Mouse (Mus musculus): ENCODE measurements around the gene Lrp1. TPM values are rescaled to one million over a fixed set of nuclear protein-coding genes. Genes with fewer than 3 reads are reported as not detected.

Gene Lrp1
- total RNA-seq, 2 experiments from 2014 or later: 277 to 285 TPM

DNA sequence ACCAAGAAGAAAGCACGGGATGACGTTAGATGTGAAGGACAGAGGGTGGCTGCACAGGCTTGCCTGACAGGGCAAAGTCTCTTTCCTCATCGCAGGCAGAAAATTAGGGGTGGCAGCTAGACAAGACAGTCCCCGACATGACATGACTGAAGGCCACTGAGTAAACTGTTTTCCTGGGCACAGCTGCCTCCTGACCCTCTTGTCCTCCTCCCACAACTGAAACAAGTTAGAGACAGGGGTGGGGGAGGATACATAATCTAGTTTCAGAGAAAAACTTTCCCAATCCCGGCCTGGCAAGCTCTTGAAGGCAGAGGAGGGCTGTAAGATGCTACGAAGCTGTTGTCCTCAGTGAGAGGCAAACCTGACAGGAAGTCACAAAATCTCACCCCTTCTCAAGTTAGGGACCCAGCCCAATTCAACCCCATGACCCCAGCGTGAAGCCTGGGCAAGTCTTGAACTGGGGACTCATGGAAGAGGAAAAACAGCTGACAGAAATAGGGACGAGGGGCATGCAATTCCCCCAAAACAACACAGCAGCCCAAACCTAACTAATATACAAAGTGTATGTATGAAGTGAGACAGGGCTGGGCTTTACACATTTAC is 1.7 kb downstream of the Lrp1 start:
- DNase-seq (ENCODE audit: low spot score in 2 of 2): no peak
- intact Hi-C loops (cut with DNase I): no loop called here

DNA sequence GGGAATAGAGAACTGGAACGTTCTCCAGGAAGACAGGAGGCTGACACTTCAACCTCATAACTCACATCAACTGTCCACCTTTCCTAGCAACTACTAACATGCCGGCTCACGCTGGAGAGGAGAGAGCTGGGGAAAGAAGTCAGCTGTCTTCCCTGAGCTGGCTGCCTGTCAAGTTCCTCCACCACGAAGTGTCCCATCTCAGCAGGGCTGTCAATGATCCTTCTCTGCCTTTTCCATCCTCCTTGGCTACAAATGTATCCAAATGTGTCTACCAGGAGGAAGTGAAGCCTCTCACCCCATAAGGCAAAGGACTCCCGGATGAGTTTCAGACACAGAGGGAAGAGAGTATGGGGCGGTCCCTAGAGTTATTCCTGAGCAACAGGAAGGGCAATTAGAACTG is 2.8 kb downstream of the Lrp1 start:
- intact Hi-C loops (cut with DNase I): no loop called here

DNA sequence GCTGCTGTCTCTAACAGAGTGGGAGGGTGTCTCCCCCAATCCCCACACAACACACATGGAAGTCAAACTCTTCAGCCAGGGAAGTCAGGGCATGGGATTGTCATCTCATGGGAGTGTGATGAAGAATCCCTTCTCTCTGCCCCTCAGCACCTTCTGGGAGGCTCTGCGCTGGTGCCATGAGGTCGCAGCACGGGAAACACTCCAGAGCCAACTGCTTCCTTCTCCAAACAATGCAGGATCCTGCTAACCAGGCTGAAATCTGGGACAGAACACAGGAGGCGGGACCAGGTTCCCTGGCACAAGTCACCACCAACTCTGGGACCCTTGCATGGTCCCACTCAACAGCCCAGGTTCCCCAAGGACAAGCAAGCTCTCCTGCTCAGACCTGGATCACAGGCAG is 3.7 kb downstream of the Lrp1 start:
- intact Hi-C loops (cut with DNase I): no loop called here
- no peak for DNase-seq (ENCODE audit: low spot score in 2 of 2)

More for the DNA sequence above, 2.8 kb downstream of the Lrp1 start:
- DNase-seq (ENCODE audit: low spot score in 2 of 2): no peak

DNA sequence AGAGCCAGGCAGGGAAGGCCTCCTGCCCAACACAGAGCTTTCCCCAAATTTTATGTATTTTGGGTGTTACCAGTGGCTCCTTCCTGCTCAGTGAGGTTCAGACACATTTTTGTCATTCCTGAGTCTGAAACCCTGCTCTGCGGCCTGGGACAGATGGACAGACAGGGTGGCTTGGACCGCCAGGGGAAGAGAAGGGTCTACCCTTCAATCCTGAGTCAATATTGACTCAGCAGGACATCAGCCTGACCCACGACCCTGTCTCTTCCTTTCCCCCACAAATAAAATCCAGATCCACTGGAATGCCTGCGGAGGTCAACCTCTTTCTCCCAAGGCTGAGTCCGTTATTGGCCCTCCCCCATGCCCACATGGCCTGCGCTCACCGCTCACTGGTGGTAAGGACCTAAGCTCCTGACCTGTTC is 4.7 kb downstream of the Lrp1 start:
- intact Hi-C loops (cut with DNase I): no loop called here
- no peak for DNase-seq (ENCODE audit: low spot score in 2 of 2)

DNA sequence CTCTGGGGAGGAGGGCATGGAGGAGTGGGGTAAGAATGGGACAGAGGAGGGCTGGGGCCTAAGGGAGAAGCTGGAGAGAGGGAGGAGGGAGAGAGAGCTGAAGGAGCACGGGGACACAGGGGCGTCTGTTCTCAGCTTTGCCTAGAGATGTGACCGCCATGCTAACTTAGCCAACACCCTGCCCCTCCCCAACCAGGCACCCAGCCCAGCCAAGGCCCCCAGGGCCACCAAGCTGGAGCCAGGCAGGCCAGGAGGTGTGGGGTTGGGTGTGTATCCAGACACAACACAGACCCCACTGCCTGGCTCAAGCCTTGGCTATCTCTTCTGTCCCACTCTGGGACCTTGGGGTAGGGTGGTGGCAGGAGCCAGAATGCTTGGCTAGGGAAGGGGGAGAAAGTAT is 5.4 kb downstream of the Lrp1 start:
- intact Hi-C loops (cut with DNase I): no loop called here
- peak in 1 of 2 experiments; percentile 57 for DNase-seq (ENCODE audit: low spot score in 2 of 2)

DNA sequence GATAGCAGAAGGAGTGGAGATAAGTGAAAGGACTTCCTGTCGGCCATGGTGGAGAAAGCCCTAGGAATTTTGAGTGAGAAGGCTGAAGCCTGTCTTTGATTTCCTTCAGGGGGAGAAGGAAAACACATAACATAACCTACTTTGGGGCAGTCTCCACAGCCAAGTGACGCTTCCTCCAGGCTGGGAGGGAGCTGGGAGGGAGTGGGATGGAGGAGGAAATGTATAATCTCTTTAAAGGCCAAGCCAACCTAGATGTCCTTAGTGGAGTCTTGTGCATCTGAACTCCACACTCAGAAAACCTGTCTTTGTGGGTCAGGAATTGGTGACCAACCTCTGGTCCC is 5.9 kb downstream of the Lrp1 start:
- DNase-seq (ENCODE audit: low spot score in 2 of 2): peak in 1 of 2 experiments; percentile 58
- intact Hi-C loops (cut with DNase I): no loop called here

DNA sequence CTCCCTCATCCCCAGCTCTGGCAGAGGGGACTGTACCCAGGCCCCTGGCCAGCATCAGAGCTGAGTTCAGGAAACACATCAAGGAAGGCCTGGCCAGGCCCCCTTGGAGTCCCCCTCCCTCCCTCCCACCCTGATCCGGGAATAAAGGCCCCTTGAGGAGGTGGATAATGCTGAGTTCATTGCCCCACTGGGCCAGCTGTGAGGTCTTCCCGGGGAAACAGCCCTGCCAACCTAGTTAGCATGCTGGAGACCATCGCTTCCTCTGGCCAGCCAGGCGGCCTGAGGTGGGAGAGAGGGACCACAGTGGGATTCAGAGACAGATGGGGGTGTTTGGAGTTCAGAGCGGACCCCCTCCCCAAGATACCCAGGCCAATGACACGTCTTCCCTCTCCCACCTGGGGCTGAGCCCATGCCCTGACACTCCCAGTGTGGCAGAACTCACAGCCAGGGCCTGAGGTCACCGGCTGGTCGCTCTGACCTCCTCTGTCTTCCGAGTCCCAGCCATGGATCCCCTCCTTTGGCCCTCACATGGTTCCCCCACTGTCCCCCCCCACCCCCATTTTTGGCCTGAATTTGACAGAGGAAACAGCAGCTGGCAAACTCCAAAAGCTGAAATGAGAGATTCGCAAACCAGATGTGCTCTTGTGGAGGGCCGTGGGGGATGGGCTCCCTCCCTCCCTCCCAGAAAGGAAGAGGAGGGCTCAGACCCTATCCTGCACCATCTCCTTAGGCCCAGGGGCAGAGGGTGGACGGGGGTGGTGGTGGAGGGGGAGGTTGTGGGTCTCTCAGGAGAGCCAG is 6.5 kb downstream of the Lrp1 start:
- intact Hi-C loops (cut with DNase I): no loop called here
- peak in 1 of 2 experiments; percentile 69 for DNase-seq (ENCODE audit: low spot score in 2 of 2)

DNA sequence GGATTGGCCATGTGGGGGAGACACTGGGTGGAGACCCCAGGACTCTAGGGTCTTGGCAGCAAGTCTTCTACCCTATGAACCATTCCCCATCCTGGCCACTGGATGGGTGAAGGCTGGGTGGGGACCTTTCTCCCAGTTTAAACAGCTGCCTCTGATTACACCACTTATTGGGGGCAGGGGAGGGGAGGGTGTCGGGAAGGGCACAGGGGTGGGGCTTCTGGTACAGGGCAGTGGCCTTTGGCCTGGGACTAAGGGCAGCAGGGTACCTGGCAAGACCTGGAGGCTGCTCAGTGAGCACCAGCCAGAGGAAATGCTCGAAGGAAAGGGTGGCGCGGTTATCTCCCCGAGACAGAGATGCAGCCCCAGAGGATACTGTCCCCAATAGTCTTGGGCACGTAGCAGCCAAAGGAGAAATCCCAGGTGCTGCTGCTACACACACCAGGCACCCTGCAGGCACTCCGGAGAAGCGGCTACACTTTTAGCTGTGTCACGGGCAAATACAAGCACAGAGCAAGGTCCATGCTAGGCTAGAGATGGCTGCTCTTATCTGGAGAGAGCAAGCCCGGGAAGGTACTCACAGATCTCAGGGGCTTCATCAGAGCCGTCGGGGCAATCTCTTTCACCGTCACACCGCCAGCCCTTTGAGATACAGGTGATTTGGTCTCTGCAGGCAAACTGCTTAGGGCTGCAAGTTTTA is 8.7 kb downstream of the Lrp1 start:
- no peak for DNase-seq (ENCODE audit: low spot score in 2 of 2)
- intact Hi-C loops (cut with DNase I): no loop called here

DNA sequence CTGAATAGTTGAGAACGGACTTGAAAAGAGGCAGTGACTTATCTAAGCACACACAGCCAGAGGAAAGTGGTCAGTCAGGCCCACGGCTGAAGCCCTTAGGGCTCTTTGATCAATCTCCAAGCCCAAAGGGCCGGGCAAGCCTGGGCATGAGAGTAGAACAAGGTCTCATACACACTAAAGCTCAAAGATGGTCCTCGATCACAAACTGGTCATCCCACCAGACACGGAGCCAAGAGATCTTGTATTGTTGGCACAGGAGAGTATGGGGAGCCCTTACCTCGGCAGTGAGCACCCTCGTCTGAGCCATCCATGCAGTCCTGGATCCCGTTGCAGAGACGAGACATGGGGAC is 10.9 kb downstream of the Lrp1 start:
- intact Hi-C loops (cut with DNase I): no loop called here
- no peak for DNase-seq (ENCODE audit: low spot score in 2 of 2)

DNA sequence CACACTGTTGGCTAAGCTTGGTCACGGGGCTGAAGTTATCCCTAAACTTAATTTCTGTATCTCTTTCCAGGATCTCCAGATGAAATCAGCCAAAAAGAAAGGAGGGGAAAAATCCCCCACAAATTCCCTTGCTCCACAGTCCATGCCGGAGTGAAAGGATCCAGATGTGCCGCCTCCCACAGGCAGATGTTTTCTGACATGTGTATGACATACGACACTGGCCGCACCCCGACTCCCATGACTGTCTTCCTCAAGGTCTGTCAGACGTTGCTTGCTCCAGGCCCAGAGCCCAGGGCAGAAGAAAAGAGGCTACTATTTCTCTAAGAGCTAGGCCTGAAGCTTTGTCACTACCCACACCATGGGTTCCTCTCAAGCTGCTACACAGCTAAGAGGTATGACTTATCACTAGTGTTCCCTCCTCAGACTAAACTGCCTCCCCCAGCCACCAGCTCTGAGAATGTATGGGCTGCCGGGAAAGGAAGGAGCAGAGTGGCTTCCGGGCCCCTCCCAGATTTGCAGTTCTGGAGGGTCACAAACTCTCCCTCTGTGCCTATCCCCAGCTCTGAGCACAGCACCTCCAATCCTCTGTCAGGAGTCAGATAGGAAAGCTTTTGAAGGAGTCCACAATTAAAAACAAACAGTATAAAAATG is 11.4 kb downstream of the Lrp1 start:
- intact Hi-C loops (cut with DNase I): no loop called here

DNA sequence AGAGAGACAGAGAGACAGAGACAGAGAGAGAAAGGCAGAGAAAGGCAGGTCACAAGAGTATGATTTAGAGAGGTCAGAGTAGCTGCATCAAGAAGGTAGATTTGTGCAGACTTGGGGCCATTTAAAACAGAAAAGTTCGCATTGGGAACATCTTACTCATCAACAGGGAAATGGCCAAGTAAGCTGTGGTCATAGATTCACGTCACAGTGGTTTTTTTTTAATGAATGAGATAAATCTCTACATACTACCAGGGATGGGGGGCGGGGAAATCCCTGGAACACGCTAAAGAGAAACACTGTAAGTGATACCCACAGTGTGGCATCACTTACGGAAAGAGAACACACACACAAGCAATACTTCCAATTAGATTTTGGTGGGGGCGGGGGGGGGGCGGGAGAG is 13.9 kb downstream of the Lrp1 start:
- no peak for DNase-seq (ENCODE audit: low spot score in 2 of 2)
- intact Hi-C loops (cut with DNase I): no loop called here

More for the DNA sequence above, 11.4 kb downstream of the Lrp1 start:
- DNase-seq (ENCODE audit: low spot score in 2 of 2): peak in 1 of 2 experiments; percentile 46

DNA sequence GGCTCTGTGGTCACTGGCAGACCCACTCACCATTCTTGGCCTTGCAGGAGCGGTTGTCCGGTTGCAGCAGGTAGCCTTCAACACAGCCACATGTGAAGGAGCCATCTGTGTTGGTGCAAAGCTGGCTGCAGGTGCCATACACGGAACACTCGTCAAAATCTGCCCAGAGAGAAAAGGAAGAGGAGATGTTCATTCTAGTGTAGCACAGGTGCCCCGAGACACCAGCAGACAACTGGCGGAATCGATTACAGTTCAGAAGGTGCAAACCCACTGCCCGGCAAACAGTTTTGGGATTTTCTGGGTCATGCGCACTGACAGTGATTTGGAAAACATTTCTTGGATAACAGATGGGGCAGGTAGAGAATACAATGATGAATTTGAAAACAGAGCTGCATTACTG is 15.2 kb downstream of the Lrp1 start:
- no peak for DNase-seq (ENCODE audit: low spot score in 2 of 2)
- intact Hi-C loops (cut with DNase I): no loop called here

DNA sequence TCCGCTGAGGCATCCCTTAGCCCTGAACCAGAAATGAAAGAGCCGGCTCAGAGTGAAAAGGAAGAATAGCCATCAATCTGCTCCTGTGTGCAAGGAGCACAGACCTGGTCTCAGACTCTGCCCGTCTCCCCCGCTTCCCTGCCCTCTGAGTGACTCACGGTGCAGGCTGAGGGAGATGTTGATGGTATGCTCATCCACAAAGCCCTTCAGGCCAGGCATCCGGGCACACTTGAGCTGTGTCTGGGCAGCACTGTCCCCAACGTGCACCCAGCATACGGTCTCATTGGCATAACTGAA is 15.7 kb downstream of the Lrp1 start:
- no peak for DNase-seq (ENCODE audit: low spot score in 2 of 2)
- intact Hi-C loops (cut with DNase I): no loop called here

DNA sequence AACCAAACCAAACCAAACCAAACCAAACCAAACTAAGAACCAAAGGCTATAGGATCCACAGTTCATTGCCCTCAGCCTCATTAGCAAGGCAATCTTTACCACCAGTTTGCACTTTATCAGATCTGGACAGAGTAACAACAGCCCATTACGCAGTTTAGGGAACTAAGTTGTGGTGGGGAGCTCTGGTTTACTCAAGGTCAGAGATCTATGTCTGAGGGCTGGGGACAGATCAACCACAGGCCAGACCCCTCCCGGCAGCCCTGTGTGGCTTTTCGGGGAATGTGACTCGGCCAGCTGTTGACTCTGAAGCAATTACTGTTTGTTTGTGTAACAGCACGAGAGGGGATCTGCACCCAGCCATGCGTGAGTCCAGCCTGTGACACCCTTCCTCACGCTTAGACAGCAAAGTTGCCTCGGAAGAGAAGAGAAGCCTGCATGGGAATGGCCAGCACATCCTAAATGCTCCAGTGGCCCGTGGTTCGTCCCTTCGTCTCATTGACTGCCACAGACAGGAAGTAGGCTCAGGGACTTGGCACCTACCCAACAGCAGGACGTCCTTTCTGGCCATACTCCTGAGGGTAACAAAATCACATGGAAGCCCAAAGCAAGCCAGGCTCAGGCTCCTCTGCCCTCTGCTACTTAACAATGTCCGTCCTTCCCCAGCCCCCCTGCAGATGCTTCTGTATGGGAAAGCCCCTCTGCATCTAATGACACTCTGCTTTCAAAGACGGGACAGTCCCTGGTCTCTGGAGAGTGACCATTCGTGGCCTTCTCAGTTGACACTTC is 16.3 kb downstream of the Lrp1 start:
- DNase-seq (ENCODE audit: low spot score in 2 of 2): no peak

DNA sequence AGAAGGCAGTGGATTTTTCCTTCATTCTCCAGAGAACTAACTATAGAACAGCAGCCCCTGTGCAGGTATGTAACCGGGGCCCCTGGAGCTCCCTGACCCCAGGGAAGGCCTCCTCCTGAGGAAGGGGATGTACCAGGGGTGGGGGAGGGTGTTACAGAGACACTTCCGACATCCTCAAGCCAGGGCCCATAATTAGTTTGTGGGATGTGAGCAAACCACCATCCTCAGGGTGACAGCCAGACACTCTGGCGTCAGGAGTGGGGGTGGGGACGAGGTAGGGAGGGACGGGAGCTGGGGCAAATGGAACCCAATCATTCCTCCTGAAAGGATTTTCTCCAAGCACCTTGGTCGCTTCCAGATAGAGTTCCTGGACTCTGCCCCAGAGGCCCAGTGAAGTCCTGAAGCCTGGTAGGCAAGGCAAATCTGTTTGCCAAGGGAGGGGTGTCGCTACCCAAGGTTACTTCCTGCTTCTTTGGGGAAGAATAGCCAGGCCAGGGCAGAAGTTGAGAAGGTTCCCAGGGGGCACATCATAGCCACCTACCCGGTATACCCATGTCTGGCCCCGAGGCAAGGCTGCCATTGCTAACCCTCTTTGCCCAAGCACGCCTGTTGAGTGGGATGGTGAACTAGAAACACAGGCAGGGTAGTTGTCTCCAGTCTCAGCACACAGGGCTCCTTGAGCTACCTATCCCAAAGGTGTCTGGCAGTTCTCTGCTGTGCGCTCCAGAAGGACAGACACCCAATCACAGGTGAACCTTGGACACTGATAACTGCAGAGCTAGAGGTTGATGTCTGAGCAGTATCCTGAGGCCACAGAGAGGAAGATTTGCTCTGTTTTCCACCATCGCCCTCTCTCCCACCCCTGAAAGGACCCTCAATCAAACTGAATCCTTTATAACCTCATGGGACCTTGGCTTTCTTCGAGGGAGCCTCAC is 17.2 kb downstream of the Lrp1 start:
- no peak for DNase-seq (ENCODE audit: low spot score in 2 of 2)

More for the DNA sequence above, 16.3 kb downstream of the Lrp1 start:
- intact Hi-C loops (cut with DNase I): no loop called here

DNA sequence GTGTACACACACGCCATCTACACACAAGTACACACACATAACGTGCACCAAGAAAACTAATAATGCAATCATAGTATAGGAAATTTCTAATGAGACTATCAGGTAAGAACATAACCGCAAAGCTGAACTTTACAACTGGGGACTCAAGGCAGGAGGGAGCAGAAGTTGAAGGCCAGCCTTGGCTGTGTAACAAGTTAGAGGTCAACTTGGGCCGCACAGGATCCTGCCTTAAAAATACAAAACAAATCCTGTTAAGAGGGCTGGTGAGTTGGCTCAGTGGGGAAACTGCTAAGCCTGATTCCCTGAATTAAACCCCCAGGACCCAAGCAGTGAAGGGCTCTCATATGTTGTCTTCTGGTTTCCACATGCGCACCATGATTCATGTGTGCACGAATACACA is 18.8 kb downstream of the Lrp1 start:
- intact Hi-C loops (cut with DNase I): no loop called here
- no peak for DNase-seq (ENCODE audit: low spot score in 2 of 2)

More for the DNA sequence above, 17.2 kb downstream of the Lrp1 start:
- intact Hi-C loops (cut with DNase I): no loop called here

DNA sequence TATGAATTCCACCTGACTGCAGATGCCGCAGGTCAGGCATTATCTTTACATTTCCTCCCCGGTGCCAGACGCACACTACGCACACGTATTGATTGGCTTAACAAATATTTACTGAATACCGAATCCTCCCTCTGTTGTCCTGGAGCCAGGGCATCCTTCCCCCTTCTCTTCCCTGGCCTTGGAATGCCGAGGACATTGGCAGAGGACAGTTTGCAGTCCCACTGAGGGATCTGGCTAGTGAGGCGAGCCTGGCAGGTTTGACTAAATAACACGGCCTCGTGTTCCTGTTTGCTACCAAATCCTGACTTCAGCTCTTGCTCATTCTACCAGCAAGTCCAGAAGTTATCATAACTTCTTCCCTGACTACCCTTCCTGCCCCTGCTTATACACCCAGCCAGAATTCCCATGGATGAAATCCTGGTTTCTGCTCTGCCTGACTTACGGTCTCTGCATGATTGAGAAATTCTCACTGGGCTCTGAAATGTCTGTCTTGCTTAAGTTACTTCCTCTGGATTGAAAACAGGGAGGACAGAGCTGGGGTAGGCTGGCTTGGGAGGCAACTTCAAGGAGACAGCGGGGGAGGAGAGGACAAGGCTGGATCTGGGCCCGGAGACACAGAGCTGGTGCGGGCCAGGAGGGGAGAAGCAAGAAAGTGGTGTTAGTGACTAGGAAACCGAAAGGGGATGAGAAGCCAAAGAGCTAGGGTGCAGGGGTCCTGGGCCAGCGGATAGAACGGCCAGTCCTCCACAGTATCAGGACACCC is 21.0 kb downstream of the Lrp1 start:
- intact Hi-C loops (cut with DNase I): no loop called here
- peak in 1 of 2 experiments; percentile 61 for DNase-seq (ENCODE audit: low spot score in 2 of 2)

DNA sequence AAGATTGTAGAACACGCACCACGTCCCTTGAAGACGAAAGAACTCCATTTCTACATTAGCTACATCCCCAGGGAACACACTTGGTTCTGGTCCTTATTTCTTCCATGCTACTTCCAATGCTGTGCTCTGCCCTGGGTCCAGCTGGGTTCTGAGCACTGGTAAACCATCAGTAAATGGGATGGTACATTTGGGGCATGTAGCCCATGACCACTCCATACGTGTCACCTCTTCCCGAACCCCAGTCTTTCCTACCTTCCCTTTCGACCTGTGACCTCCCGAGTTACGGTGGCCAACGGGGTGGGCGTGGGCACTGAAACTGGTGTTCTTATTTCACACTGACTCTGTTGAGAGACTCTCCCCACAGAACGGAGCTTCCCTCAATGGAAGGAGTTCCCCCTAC is 21.7 kb downstream of the Lrp1 start:
- intact Hi-C loops (cut with DNase I): no loop called here

More for the DNA sequence above, 21.7 kb downstream of the Lrp1 start:
- DNase-seq (ENCODE audit: low spot score in 2 of 2): no peak

Measured in left cerebral cortex, postnatal 25 days (tissue).